Mouse (Mus musculus): ENCODE data around the gene Lrrc32. TPM values are rescaled to one million over a fixed set of nuclear protein-coding genes. Genes with fewer than 3 reads are reported as not detected.
A peak's percentile ranks its signal among the peaks of the same experiment; 100 is the strongest.

Gene Lrrc32
- 6.3 and 6.9 TPM in 2 replicates for polyA plus RNA-seq (2015; fragmentation: Nextera tagmentation; extraction: Ambion mirVana)

- Histone ChIP-seq H3K4me1 (replicated peaks; ENCODE audit: control insufficient read depth, insufficient read depth, low read length) (no peaks in the 10 kb centered on the region; the same call in 1 of the 2 replicates), H3K27ac (ENCODE audit: low read depth, low read length) (no peak within 1 kb of the TSS), H3K9ac (ENCODE audit: low read depth, low read length) (peak within 1 kb of the TSS; percentile 55), H3K36me3 (ENCODE audit: control insufficient read depth, insufficient read depth) (no peaks in the 10 kb centered on the region), H3K4me2 (replicated peaks; ENCODE audit: low read depth) (peak within 1 kb of the TSS; percentile 82), H3K4me3 (ENCODE audit: low read depth, low read length) (peak within 1 kb of the TSS; percentile 59), H3K9me3 (ENCODE audit: control insufficient read depth) (no peaks in the 10 kb centered on the region), H3K27me3 (replicated peaks; ENCODE audit: control insufficient read depth, insufficient read depth, low read length) (no peaks in the 10 kb centered on the region; the same call in 1 of the 2 replicates)
- no peak for ATAC-seq
- no peak for TF ChIP-seq CTCF (IDR thresholded peaks at IDR 0.05; ENCODE audit: low read depth)
- WGBS = 56% methylated on average over 6 of the region's 6 CpGs
Observed at GRCm38 (mm10) chr7:98489131-98489530, at the start of gene Lrrc32. Lrrc32 (plus strand) TSS chr7:98489283.

GRCm38 (mm10) chr7:98439956-98440466 is 49.1 kb upstream of the Lrrc32 start, which contains the start of gene Gucy2d:
Gucy2d (plus strand) TSS chr7:98440416.
- no peak for TF ChIP-seq CTCF (IDR thresholded peaks at IDR 0.05; ENCODE audit: low read depth)
- H3K27me3 ChIP-seq (replicated peaks; ENCODE audit: control insufficient read depth, insufficient read depth, low read length) = no peaks in the 10 kb centered on the region
- H3K4me3 ChIP-seq (ENCODE audit: low read depth, low read length) = no peak within 1 kb of the TSS
- H3K4me1 ChIP-seq (replicated peaks; ENCODE audit: control insufficient read depth, insufficient read depth, low read length) = no peaks in the 10 kb centered on the region
- no peak within 1 kb of the TSS for H3K27ac ChIP-seq (ENCODE audit: low read depth, low read length)
- H3K36me3 ChIP-seq (ENCODE audit: control insufficient read depth, insufficient read depth) = no peaks in the 10 kb centered on the region
- no peak within 1 kb of the TSS for H3K9ac ChIP-seq (ENCODE audit: low read depth, low read length)
- H3K4me2 ChIP-seq (replicated peaks; ENCODE audit: low read depth) = no peak within 1 kb of the TSS
- no peak for ATAC-seq
- no peaks in the 10 kb centered on the region for H3K9me3 ChIP-seq (ENCODE audit: control insufficient read depth)
- WGBS = 48% methylated on average over 10 of the region's 10 CpGs

- H3K4me3 ChIP-seq (ENCODE audit: low read depth, low read length) = no peak overlapping the region
- WGBS = 55% methylated on average over 3 of the region's 3 CpGs
- no peak for TF ChIP-seq CTCF (IDR thresholded peaks at IDR 0.05; ENCODE audit: low read depth)
- no peaks in the 10 kb centered on the region for H3K36me3 ChIP-seq (ENCODE audit: control insufficient read depth, insufficient read depth)
- H3K27ac ChIP-seq (ENCODE audit: low read depth, low read length) = no peak overlapping the region
- no peak overlapping the region for H3K4me2 ChIP-seq (replicated peaks; ENCODE audit: low read depth)
- ATAC-seq = no peak
- no peak overlapping the region for H3K9ac ChIP-seq (ENCODE audit: low read depth, low read length)
- no peaks in the 10 kb centered on the region for H3K4me1 ChIP-seq (replicated peaks; ENCODE audit: control insufficient read depth, insufficient read depth, low read length)
- H3K27me3 ChIP-seq (replicated peaks; ENCODE audit: control insufficient read depth, insufficient read depth, low read length) = no peaks in the 10 kb centered on the region
- no peaks in the 10 kb centered on the region for H3K9me3 ChIP-seq (ENCODE audit: control insufficient read depth)
Observed at GRCm38 (mm10) chr7:98446873-98447272, 42.2 kb upstream of the Lrrc32 start.

- H3K27ac ChIP-seq (ENCODE audit: low read depth, low read length) = no peak overlapping the region
- H3K27me3 ChIP-seq (replicated peaks; ENCODE audit: control insufficient read depth, insufficient read depth, low read length) = no peaks in the 10 kb centered on the region
- H3K36me3 ChIP-seq (ENCODE audit: control insufficient read depth, insufficient read depth) = no peaks in the 10 kb centered on the region
- no peak overlapping the region for H3K9ac ChIP-seq (ENCODE audit: low read depth, low read length)
- no peak overlapping the region for H3K4me2 ChIP-seq (replicated peaks; ENCODE audit: low read depth)
- no peaks in the 10 kb centered on the region for H3K9me3 ChIP-seq (ENCODE audit: control insufficient read depth)
- peak; percentile 59 for ATAC-seq
- no peaks in the 10 kb centered on the region for H3K4me1 ChIP-seq (replicated peaks; ENCODE audit: control insufficient read depth, insufficient read depth, low read length)
- TF ChIP-seq CTCF (IDR thresholded peaks at IDR 0.05; ENCODE audit: low read depth) = peak; percentile 73
- H3K4me3 ChIP-seq (ENCODE audit: low read depth, low read length) = no peak overlapping the region
- 37% methylated on average over 11 of the region's 11 CpGs for WGBS
Observed at GRCm38 (mm10) chr7:98447585-98448308, 41.3 kb upstream of the Lrrc32 start.

- no peak for TF ChIP-seq CTCF (IDR thresholded peaks at IDR 0.05; ENCODE audit: low read depth)
- no peaks in the 10 kb centered on the region for H3K4me1 ChIP-seq (replicated peaks; ENCODE audit: control insufficient read depth, insufficient read depth, low read length)
- H3K4me2 ChIP-seq (replicated peaks; ENCODE audit: low read depth) = no peak overlapping the region
- H3K36me3 ChIP-seq (ENCODE audit: control insufficient read depth, insufficient read depth) = no peaks in the 10 kb centered on the region
- no peak overlapping the region for H3K27ac ChIP-seq (ENCODE audit: low read depth, low read length)
- H3K9ac ChIP-seq (ENCODE audit: low read depth, low read length) = no peak overlapping the region
- peak; percentile 22; the same call in 1 of the 2 replicates for ATAC-seq
- H3K4me3 ChIP-seq (ENCODE audit: low read depth, low read length) = no peak overlapping the region
- 81% methylated on average over 5 of the region's 5 CpGs for WGBS
- no peaks in the 10 kb centered on the region for H3K9me3 ChIP-seq (ENCODE audit: control insufficient read depth)
- H3K27me3 ChIP-seq (replicated peaks; ENCODE audit: control insufficient read depth, insufficient read depth, low read length) = no peaks in the 10 kb centered on the region
Observed at GRCm38 (mm10) chr7:98448309-98448630, 40.8 kb upstream of the Lrrc32 start.

GRCm38 (mm10) chr7:98449696-98450095 is 39.4 kb upstream of the Lrrc32 start:
- TF ChIP-seq CTCF (IDR thresholded peaks at IDR 0.05; ENCODE audit: low read depth) = no peak
- Histone ChIP-seq H3K9ac (ENCODE audit: low read depth, low read length) (no peak overlapping the region), H3K27ac (ENCODE audit: low read depth, low read length) (no peak overlapping the region), H3K36me3 (ENCODE audit: control insufficient read depth, insufficient read depth) (no peaks in the 10 kb centered on the region), H3K4me2 (replicated peaks; ENCODE audit: low read depth) (0 out of 2 replicates have a peak overlapping the region, but pooled peaks have one; percentile 6), H3K27me3 (replicated peaks; ENCODE audit: control insufficient read depth, insufficient read depth, low read length) (no peaks in the 10 kb centered on the region), H3K4me3 (ENCODE audit: low read depth, low read length) (no peak overlapping the region), H3K4me1 (replicated peaks; ENCODE audit: control insufficient read depth, insufficient read depth, low read length) (no peaks in the 10 kb centered on the region), H3K9me3 (ENCODE audit: control insufficient read depth) (no peaks in the 10 kb centered on the region)
- ATAC-seq = peak; percentile 67; the same call in 1 of the 2 replicates
- 58% methylated on average over 9 of the region's 9 CpGs for WGBS

Data from intestine, postnatal 0 days (tissue).